Mouse (Mus musculus): ENCODE results near the gene Fgfr3.
A peak's percentile ranks its signal among the peaks of the same experiment; 100 is the strongest.

The Fgfr3 gene

DNA sequence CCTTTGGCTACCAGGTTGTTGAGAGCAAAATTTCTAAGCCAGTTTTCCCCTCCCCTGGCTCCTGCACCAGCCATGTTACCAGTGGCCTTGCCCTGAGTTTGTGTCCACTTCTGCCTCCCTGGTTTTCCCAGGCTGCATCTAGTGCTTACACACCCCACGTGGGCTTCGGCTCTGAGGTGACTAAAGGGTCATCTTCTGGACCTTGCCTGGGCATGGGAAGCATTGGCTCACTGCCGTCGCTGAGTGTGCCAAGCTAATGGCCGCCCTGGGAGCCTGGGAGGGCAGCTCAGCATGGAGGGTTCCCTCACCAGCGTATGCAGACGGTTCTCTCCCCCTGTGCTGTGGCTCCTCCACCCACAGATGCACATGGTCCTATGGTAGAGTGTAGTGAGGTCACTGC is 7.4 kb downstream of the Fgfr3 start:
- no peak for DNase-seq (ENCODE audit: low read depth in 2 of 2, low spot score in 2 of 2)

GRCm38 (mm10) chr5:33730516-33730915 is 9.0 kb downstream of the Fgfr3 start:
- no peak for DNase-seq (ENCODE audit: low read depth in 2 of 2, low spot score in 2 of 2)

DNA sequence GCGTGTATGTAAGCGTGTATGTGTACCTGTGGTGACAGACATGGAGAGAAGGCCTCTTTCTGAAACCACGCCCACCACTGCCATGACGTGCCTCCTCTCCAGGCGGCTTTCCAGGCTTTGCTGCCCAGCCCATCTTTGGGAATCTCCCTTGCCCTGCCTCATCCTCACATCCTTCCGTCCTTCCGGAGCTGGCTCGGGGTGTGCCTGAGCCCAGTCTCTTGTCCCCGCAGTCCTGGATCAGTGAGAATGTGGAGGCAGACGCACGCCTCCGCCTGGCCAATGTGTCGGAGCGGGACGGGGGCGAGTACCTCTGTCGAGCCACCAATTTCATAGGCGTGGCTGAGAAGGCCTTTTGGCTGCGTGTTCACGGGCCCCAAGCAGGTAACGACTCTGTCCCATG is 9.6 kb downstream of the Fgfr3 start:
- DNase-seq (ENCODE audit: low read depth in 2 of 2, low spot score in 2 of 2), result no peak

DNA sequence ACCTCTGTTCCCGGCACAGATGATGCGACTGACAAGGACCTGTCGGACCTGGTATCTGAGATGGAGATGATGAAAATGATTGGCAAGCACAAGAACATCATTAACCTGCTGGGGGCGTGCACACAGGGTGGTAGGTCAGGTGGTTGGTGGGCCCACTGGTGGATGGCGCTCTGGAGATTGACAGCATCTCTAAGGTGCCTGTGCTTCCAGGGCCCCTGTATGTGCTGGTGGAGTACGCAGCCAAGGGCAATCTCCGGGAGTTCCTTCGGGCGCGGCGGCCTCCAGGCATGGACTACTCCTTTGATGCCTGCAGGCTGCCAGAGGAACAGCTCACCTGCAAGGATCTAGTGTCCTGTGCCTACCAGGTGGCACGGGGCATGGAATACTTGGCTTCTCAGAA is 12.4 kb downstream of the Fgfr3 start:
- DNase-seq (ENCODE audit: low read depth in 2 of 2, low spot score in 2 of 2), result no peak

DNA sequence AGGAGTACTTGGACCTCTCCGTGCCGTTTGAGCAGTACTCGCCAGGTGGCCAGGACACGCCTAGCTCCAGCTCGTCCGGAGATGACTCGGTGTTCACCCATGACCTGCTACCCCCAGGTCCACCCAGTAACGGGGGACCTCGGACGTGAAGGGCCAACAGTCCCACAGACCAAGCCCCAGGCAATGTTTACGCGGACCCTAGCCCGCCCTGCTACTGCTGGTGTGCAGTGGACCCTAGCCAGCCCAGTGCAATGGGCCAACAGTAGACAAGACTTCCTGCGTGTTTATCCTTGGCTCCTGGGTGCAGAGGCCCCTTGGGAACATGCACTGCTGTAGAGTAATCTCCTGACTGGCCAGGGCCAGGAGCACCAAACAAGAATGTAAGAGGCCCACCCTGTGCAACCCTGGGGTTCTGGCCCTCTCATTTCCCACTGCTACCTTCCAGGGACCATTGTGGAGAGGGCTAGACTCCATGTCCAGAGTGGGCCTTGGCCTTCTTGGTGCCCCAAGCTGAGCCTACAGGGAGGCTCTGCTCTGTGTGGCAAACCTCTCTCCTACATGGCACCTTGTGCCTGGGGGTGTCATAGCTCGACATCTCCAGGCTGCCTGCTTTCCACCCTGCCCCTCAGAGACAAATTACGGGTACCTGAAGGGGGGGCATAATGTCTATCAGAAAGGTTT is 14.1 kb downstream of the Fgfr3 start:
- no peak for DNase-seq (ENCODE audit: low read depth in 2 of 2, low spot score in 2 of 2)

- DNase-seq (ENCODE audit: low read depth in 2 of 2, low spot score in 2 of 2), result no peak
These were observed 14.8 kb downstream of the Fgfr3 start for GRCm38 (mm10) chr5:33736230-33736629.

DNA sequence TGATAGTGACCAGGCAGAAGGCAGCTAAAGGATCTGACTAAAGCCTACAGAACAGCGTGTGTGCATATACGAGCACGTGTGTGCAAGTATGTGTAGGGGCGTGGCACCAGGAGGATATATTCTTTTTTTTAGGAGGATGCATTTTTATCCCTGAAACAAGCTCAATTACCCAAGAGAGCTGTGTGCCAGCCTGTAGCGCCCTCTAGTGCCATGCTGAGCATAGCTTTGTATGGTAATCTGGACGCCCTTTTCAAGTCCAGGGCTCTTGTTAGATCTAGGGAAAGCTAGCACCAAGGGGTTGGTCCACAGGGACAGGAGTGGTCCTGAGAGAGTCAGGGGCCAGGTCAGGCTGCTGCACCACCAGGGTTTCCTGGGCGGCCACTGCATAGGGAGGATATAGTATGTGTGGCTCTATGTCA is 16.4 kb downstream of the Fgfr3 start:
- peak in 1 of 2 experiments; percentile 33 for DNase-seq (ENCODE audit: low read depth in 2 of 2, low spot score in 2 of 2)

- DNase-seq (ENCODE audit: low read depth in 2 of 2, low spot score in 2 of 2), result no peak
These were observed 16.9 kb downstream of the Fgfr3 start for GRCm38 (mm10) chr5:33738341-33738740.

DNA sequence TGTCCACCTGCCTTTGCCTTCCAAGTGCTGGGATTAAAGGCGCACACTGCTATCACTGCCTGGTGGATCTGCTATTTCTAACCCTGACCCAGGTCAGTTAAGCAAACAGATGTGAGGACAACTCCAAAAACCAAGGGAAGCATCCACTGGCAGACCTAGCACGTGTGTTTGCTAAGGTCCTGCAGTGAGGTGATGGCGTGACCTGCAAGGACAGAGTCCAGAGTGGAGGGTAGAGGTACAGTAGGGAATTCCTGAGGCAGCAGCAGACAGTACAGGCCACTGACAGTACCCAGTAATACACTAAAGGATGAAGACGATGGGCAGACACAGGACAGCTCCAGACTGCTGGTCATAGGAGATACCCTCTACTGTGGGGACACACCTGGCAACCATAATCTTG is 19.1 kb downstream of the Fgfr3 start:
- no peak for DNase-seq (ENCODE audit: low read depth in 2 of 2, low spot score in 2 of 2)

DNA sequence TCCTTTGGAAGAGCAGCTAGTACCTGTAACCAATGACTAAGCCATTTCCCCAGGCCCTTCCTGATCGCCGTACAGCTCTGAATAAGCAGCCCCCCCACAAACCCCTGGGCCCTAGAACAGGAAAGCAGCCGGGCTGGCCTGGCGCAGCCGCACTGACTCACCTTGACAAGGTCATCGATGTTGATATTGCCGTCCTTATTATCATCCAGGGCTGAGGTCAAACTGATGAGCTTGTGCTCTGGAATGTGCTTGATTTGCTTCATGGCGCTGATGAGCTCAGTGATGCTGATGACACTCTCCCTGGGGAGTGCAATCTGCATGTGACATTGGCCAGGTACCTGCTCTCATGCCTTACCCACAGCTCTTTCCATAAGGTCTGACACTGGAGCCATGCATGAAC is 22.0 kb downstream of the Fgfr3 start:
- DNase-seq (ENCODE audit: low read depth in 2 of 2, low spot score in 2 of 2), result no peak

DNA sequence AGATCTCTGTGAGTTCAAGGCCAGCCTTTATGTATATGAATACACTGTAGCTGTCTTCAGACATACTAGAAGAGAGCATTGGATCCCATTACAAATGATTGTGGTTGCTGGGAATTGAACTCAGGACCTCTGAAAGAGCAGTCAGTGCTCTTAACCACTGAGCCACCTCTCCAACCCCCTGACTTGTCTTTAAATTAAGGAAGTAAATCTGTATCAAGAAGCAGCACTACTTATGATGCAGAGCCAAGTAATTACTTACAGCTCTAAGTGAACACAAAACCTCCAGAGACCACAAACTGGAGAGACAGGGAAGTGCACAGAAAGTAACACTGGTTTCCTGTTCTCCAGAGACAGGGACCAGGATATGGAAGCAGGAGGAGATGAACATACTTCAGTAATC is 55.7 kb downstream of the Fgfr3 start:
- no peak for DNase-seq (ENCODE audit: low read depth in 2 of 2, low spot score in 2 of 2)

DNA sequence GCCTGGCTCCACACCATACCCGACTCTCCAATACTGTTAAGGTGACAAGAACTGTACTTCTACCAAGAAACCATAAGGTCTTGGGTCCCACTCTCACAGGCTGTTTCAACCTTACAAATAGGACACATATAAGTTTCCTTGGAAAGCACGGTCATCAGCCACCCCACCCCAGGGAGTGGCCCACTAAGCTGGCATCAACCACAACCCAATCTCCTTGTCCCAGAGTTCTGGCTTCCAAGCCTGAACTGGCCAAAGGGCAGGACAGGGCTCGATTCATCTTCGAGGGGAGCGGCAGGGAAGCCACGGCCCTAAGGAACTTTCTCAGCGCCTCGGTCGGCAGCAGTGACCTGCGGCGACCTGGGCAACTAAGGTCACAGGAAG is 60.5 kb downstream of the Fgfr3 start:
- DNase-seq (ENCODE audit: low read depth in 2 of 2, low spot score in 2 of 2), result no peak

GRCm38 (mm10) chr5:33782345-33782998 is 61.0 kb downstream of the Fgfr3 start, which contains the start of gene Letm1:
Letm1 (minus strand) TSS chr5:33782817.
- peak; percentile 87 to 89 for DNase-seq (ENCODE audit: low read depth in 2 of 2, low spot score in 2 of 2)

DNA sequence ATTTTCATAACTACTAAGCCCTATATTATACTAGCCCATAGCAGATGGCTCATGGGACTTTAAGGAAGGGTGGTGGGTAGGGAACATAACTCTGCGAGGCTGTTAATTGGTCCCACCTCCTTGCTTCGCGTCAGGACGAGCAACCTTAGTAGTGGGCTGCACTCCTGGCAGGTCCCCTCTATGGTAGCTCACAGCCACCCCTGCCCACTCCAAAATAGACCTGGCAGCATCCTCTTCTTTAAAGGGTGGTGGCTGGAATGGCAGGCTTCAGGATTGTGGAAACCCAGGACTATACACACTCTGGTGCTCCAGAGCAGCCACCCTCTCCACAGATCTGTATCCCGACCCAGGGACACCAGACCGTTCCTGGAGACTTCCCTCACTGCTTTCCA is 61.5 kb downstream of the Fgfr3 start:
- peak in 1 of 2 experiments; percentile 1 for DNase-seq (ENCODE audit: low read depth in 2 of 2, low spot score in 2 of 2)

Data from CD8-positive naive resting alpha-beta T cell, adult 2 months (primary cell).